Mouse (Mus musculus) lung, adult 2 months (tissue): ENCODE results near the gene Cd3d. TPM values are rescaled to one million over a fixed set of nuclear protein-coding genes. Genes with fewer than 3 reads are reported as not detected.

Experiments
- DNase-seq: peaks from one replicate; pipeline ENCODE4 v3.0.0; 2022
- H3K4me1 ChIP-seq: fragments of 200-500 bp; 2 replicates; pipeline ENCODE4 v1.6.1; 2011; ENCODE audit warnings: low read length; ENCODE audit not compliant: control insufficient read depth, insufficient read depth
- H3K4me3 ChIP-seq: fragments of 200-500 bp; replicated peaks from 2 replicates; pipeline ENCODE3; 2011; ENCODE audit warnings: low read depth, mild to moderate bottlenecking, control low read depth, low read length; ENCODE audit errors: extremely low read depth
- CTCF ChIP-seq: fragments of 200-500 bp; IDR thresholded peaks from 2 replicates; pipeline ENCODE4 v1.5.1; 2011; ENCODE audit warnings: mild to moderate bottlenecking, low read length, control low read depth; ENCODE audit not compliant: insufficient read depth
- POLR2A ChIP-seq: fragments of 200-500 bp; IDR thresholded peaks from 2 replicates; pipeline ENCODE4 v1.6.1; 2011; ENCODE audit warnings: low read depth, mild to moderate bottlenecking, control low read depth, low read length, borderline replicate concordance; ENCODE audit errors: extremely low read depth
- WGBS: fragments of 180-500 bp; shearing (Covaris S2); methylation state at CpG from one replicate; pipeline ENCODE4 v1.1.7; 2018; 5-methylcytosine and 5-hydroxymethylcytosine counted together
- polyA plus RNA-seq: library from polyadenylated mRNA; depleted of rRNA; stranded (reverse); fragments of >200 nt; gene quantifications from 2 replicates; pipeline ENCODE4 v1.2.3, GENCODE M21; 2012

The Cd3d gene
- polyA plus RNA-seq, 1 experiment = 2.0 TPM

- WGBS = 70% methylated on average over 4 of the region's 4 CpGs
- no peaks in the 10 kb centered on the region for H3K4me1 ChIP-seq
- DNase-seq = no peak
- no peak overlapping the region for H3K4me3 ChIP-seq
- TF ChIP-seq POLR2A = no peak
- no peak for TF ChIP-seq CTCF
Observed at GRCm38 (mm10) chr9:45008342-45008741, 26.8 kb downstream of the Cd3d start.

- no peak within 1 kb of the TSS for H3K4me3 ChIP-seq
- TF ChIP-seq CTCF (no peak), POLR2A (no peak)
- DNase-seq = no peak
- no peaks in the 10 kb centered on the region for H3K4me1 ChIP-seq
- WGBS = 81% methylated on average over 19 of the region's 19 CpGs
Observed at GRCm38 (mm10) chr9:45009180-45010078, 27.8 kb downstream of the Cd3d start, which contains the start of gene Cd3e. Gene Cd3e (minus strand): TSS chr9:45009627.

- Histone ChIP-seq H3K4me1 (no peaks in the 10 kb centered on the region), H3K4me3 (no peak overlapping the region)
- 58% methylated on average over 4 of the region's 4 CpGs for WGBS
- TF ChIP-seq POLR2A (no peak), CTCF (no peak)
- no peak for DNase-seq
Observed at GRCm38 (mm10) chr9:45010461-45010860, 28.9 kb downstream of the Cd3d start.

GRCm38 (mm10) chr9:45011291-45011690 lies 29.7 kb downstream of the Cd3d start:
- Histone ChIP-seq H3K4me3 (no peak overlapping the region), H3K4me1 (no peaks in the 10 kb centered on the region)
- no peak for DNase-seq
- TF ChIP-seq POLR2A (no peak), CTCF (no peak)
- 39% methylated on average over 6 of the region's 6 CpGs for whole genome bisulfite sequencing

GRCm38 (mm10) chr9:45014879-45015278 lies 33.3 kb downstream of the Cd3d start:
- Histone ChIP-seq H3K4me1 (no peaks in the 10 kb centered on the region), H3K4me3 (no peak overlapping the region)
- WGBS = 29% methylated on average over 2 of the region's 2 CpGs
- TF ChIP-seq CTCF (0 out of 2 replicates have a peak, but pooled peaks have one; percentile 12), POLR2A (no peak)
- no peak for DNase-seq

GRCm38 (mm10) chr9:45015841-45016240 lies 34.3 kb downstream of the Cd3d start:
- WGBS = 55% methylated on average over 3 of the region's 3 CpGs
- H3K4me3 ChIP-seq = no peak overlapping the region
- no peak for TF ChIP-seq CTCF
- no peak for TF ChIP-seq POLR2A

GRCm38 (mm10) chr9:45018031-45018430 lies 36.4 kb downstream of the Cd3d start:
- TF ChIP-seq POLR2A (no peak), CTCF (no peak)
- H3K4me3 ChIP-seq = no peak overlapping the region
- 79% methylated on average over 11 of the region's 11 CpGs for WGBS
- no peaks in the 10 kb centered on the region for H3K4me1 ChIP-seq
- DNase-seq = no peak

More at GRCm38 (mm10) chr9:45015841-45016240, 34.3 kb downstream of the Cd3d start:
- no peak for DNase-seq
- no peaks in the 10 kb centered on the region for H3K4me1 ChIP-seq

GRCm38 (mm10) chr9:45022800-45023199 lies 41.2 kb downstream of the Cd3d start:
- DNase-seq = peak; percentile 32
- Histone ChIP-seq H3K4me3 (no peak overlapping the region), H3K4me1 (no peaks in the 10 kb centered on the region)
- TF ChIP-seq CTCF = peak; percentile 51
- TF ChIP-seq POLR2A = no peak
- WGBS = 4% methylated on average over 3 of the region's 3 CpGs

GRCm38 (mm10) chr9:45023638-45024037 lies 42.1 kb downstream of the Cd3d start:
- no peak for DNase-seq
- TF ChIP-seq CTCF (no peak), POLR2A (no peak)
- Histone ChIP-seq H3K4me3 (no peak overlapping the region), H3K4me1 (no peaks in the 10 kb centered on the region)
- WGBS = 57% methylated on average over 3 of the region's 3 CpGs

GRCm38 (mm10) chr9:45024187-45024586 lies 42.6 kb downstream of the Cd3d start:
- 63% methylated on average over 2 of the region's 2 CpGs for WGBS
- no peak for DNase-seq
- Histone ChIP-seq H3K4me1 (no peaks in the 10 kb centered on the region), H3K4me3 (no peak overlapping the region)
- no peak for TF ChIP-seq POLR2A
- TF ChIP-seq CTCF = no peak
